Mouse (Mus musculus) spleen, postnatal 14 days (tissue): ENCODE measurements at regions not wholly inside any gene's neighbourhood (a gene's known extent, or its start where the extent isn't known, plus 50 kb on each side); places are given as distances from the start of the nearest gene placed in this dataset.

Experiments used
- DNase-seq, 2 experiments: peaks; one replicate each; pipeline ENCODE4 v3.0.0; 2021 to 2022; ENCODE audit warnings: low spot score in 2 of 2

DNA sequence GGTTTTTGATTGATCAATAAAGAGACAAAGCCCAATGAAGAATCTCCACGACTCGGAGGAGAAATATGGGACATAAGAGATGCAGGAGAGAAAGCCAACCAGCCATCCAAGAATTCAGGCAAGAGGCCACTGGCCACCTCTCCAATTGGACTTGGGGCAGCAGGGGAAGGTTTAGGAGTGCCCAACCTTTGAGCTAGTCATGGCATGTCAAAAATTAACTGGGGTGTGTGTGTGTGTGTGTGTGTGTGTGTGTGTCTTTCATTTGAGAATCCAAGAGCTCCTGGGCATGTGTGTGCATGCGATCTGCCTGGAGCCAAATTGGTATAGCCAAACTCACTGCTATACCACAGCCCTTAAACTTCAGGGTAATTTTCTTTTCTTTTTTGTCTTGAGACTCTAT lies 51.6 kb upstream of the Cecr2 start:
- DNase-seq: no peak

DNA sequence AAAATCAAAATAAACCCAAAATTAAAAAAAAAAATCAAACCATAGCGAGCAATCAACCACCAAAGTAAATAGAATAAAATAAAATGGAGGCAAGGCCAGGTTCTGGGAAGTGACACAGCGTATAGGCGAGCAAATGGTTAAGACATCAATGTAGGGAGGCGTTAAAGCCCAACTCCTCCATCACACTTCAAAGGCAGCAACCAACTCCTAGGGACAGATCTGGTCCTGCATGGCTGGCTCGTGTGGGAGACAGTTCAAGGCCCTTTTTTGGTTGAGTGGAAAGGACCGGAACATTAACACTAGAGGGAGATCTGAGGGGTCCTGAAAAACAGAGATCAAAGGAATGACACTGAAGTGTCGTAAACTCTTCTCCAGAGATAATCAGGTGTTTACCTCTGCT lies 53.8 kb upstream of the Cecr2 start:
- DNase-seq: no peak

DNA sequence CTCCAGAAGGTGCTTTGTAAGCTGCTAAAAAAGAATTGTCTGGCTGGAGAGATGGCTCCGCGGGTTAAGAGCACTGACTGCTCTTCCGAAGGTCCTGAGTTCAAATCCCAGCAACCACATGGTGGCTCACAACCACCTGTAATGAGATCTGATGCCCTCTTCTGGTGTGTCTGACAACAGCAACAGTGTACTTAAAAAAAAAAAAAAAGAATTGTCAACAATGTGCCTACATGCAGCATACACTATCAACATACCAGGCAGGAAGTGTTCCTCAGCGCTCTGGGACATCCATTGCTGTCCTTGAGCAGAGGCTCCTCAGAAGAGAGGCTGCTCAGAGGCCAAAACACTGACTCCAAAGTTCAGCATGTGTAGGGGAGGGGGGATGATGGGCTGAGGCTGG lies 56.3 kb upstream of the Cecr2 start:
- no peak for DNase-seq

DNA sequence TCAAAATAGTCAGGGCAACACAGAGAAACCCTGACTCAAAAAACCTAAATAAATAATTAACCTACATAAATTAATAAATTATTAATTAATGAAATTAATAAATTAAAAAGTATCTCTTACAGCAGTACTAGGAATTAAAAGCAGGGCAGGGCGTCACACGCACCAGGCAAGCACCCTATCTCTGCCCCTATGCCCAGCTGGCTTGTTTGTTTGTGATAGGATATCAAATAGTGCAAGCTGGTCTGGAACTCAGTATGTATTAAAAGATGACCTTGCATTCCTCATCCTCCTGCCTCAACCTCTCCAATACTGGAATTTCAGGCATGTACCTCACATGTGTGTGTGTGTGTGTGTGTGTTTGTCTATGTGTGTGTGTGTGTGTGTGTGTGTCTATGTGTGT lies 60.7 kb upstream of the Cecr2 start:
- DNase-seq: no peak

DNA sequence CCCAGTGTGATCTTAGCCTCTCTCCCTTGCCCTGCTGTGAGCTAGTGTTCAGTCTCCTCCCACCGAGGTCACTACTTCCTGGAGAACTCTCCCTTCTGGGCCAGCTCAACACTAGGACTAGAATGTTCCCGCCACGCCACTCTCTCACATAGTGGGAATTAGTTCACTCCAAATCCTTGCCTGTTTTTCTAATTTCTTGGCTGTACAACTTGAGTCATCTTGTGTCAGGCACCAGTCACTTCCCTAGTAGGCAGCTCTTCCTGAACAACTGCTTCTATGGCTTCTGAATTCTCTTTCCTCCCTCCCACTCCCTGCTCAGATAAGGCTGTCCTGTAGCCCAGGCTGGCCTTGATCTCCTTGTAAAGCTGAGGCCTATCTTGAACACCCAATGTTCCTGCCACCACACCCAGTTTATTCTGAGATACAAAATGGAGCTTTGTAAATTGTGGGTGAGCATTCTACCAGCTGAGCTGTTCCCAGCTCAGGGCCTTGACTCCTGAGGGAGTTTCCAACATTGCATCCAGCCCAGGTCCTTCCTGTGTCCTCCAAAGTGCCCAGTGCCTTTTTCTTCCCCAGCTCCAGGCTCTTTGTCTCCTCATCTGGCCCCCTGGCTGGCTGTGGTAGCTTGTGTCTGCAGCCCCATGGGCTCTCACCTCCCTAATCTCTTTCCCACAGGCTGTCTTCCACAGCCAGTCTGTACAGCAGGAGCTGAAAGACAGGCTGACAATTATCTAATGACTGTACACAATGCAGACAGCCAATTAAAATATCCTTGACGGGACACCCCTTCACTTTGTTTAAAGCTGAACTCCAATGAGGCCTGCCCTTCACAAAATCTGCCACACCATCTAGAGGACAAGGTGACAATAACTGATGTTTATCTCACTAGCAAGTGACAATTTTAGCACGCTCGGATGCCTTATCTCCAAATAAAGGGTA lies 61.9 kb upstream of the Cecr2 start:
- DNase-seq: no peak

DNA sequence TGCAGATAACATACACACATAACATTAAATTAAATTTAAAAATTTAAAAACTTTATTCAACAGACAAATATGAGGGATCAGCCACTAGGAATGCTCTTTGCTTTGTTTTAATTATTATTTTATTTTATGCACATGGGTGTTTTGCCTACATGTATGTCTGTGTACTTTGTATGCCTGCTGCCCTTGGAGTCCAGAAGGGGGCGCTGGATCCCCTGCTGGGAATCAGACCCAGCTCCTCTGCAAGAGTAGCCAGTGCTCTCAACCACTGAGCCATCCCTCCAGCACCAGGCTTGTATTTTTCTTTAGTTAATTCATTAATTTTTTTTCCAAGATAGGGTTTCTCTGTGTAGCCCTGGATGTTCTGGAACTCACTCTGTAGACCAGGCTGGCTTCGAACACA lies 62.7 kb upstream of the Cecr2 start:
- DNase-seq: peak; percentile 52 to 68

DNA sequence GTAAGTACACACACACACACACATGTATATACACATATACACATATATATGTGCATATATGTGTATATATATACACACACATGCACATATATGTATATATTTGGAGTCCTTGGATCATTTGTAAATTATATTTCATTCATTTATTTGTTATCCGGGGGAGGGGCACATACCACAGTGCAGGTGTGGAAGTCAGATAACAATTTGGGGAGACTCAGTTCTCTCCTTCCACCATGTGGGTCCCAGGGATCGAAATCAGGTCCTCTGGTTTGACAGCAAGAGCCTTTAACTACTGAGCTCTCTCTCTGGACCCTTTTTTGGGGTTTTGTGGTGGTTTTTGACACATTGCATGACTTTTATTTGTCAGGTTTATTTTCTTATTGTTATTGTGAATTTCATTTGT lies 65.8 kb upstream of the Cecr2 start:
- DNase-seq: no peak

DNA sequence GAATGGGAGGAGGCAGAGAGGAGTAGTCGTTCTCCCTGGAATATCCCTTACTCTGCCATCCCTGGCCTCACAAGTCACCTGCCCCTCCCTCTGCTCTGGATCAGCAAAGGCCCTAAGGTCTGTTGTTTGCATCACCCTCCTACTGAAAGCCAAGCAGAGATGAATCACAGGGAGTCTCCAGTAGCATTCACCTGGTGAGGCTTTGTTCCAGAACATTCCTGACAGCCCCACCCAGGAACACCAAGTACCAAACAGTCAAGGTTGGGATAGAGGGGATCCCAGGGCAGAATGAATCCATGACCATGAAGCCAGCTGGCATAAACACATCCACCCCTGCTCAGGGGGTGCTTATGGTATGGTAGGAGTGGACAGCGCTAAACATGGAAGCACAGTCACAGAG lies 67.4 kb upstream of the Hdhd5 start:
- DNase-seq: no peak

DNA sequence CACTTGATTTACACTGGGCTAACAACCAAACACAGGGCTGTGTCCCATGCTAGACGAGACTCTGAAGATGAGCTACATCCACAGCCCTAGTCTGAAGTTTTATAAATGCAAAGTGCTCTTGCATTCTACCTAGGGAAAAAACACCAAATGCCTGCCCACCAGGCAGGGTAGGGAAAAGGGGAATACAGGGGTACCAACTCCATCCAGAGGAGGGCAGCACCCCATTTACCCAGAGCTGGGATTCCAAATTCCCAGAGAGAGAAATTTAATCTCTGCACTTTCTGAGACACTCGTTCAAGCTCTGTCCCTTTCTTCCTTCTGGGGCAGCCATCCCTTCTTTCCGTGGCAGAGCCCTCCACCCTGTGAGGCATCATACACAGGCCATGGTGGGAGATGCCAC lies 66.8 kb upstream of the Hdhd5 start:
- no peak for DNase-seq

DNA sequence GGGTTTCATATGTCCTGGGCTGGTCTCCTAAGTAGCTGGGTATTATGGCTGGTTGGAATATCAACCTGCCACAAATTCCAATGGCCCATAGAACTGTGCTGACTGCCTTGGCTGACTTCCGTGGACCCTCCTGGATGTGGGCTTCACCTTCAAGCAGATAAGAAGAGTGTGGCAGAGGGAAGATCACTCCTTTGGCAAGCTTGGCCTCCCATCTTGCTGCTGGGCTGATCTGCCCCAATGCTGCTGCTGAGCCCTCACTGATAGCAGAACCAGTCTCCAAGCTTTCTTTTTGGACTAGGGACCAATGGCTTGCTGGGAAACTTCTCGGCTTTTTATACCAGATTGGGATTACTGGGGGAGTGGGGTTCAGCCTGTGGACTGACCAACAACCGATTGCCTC lies 65.6 kb upstream of the Hdhd5 start:
- no peak for DNase-seq

DNA sequence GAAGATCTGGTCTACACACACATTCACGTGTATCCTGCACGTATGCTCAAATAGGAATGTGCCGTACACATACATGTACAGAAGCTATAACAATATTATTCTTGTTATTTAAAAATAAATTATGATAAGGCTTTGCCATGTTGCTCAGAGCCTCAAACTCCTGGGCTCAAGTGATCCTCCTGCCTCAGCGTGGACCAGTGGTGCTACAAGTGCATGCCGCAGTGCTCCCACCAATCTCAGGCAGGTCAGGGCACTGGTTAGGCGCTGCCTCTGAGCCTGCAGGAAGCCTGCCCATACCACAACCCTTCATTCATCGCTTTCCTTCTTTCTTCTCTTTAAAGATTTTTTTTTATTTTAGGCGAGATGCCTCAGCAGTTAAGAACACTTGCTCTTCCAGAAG lies 63.3 kb upstream of the Hdhd5 start:
- no peak for DNase-seq

DNA sequence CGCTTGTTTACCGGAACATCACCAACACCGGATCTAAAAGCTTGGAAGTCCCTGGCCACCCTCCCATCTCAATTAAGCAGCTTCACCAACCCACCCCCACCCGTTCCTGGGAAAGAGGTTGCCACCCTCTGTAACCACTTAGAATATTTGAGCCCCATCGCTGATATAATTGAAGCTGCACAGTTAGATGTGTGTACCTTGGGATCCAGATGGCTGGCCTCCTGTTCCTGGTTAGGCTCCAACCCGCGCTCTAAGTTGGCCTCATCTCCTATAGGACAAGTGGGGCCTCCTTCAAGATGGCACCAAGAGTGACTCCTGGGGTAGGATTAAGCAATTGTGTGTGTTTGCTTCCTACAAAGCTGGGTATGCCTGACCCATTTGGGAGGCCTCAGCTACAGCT lies 61.6 kb upstream of the Hdhd5 start:
- DNase-seq: no peak

DNA sequence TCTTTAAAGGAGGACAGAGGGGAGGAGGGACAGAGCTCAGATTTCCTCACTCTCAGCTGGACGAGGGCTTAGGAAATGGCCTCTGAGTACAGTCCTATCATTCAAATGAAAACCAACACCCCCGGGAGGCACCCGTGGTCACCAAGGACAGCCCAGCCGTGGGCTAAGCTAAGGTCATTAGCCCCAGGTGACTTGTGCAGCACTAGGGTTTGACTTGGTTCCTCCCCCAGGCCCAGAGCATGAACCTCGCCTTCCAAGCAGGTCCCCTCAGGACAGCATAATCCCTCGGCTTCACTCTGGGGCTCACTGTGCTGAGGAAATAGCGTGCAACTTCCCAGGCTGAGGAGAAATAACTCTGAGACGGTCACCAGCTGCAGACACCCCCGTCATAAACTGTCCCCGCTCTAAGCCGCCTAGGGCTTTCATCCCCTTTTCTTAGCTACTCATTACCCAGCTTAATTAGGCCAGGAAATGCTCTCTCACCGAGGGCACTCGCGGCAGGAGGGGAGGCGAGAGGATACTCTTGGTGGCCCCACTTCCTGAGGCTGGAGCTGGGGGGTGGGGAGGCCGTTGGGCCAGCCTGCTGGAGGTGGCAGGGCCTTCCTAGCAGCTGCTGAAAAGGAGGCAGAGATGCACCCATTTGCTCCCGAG lies 61.0 kb upstream of the Hdhd5 start:
- DNase-seq: no peak

DNA sequence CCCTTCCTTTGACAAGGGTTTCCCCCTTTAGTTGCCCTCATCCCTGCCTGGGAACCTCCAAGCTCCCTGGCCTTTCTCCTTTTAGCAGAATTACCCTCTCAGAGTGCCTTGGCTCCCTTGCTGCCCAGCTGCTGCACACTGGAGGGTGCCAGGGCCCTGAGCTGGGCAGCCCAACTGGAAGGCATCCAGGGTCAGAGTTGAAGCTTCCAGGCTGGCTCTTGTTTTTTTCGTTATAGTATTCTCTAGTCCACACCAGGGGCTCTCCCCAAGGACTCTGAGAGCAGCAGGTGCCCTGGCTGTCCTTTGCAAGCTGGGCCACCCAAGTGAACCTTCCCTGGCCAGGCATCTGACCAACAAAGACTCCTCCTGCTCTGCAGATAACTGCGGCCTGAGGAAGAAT lies 59.1 kb upstream of the Hdhd5 start:
- no peak for DNase-seq

DNA sequence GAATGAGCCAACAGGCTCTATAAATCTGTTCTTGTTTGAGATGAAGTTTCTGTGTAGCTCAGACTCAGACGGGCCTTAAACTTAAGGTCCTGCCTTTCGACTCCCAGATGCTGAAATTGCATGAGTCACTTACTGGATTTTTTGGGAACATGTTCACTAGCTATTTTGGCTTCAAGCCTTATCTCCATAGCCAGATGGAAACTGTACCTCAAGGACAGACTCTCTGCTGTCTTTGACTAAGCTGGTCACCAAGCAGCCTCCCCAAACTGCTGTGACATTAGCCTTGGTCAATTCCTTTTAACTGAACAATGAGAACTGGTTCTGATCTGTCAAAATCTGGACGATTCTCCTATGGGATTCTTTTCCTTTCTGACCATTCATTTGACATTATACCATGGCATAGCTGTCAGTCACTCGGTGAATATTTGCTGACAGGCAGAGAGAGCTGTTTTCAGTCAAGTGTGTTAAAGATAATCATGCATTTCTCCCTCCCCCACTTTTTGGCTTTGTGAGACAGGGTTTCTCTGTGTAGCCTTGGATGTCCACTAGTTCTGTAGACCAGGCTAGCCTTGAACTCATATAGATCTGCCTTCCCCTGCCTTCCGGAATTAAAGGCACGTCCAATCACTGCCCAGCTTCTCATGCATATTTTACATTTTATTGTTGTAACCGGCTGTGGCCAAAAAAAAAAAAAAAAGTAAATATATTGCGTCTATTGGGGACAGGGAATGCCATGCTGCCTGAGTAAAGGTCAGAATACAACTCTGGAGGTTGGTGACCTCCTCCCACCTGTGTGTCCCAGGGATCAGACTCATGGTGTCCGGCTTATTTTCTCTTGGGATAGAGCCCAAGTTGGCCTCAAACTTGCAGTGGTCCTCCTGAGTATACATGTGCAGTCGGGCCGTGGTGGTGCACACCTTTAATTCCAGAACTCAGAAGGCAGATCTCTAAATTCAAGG lies 57.9 kb upstream of the Hdhd5 start:
- no peak for DNase-seq

DNA sequence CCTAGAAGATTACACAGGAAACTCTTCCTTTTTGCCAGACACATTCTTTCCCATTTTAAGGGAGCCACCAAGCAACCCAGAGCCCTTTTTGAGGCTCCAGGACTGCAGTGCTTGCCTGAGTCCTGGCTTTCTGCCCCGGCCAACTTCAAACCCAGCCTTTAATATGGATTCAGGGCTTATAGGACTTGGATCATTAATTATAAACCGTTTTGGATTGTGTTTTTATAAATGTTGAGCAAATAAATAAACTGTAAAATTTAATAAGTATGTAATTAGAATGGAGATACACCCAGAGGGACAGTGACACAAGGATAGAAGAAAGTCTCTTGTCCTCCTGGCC lies 54.8 kb upstream of the Hdhd5 start:
- DNase-seq: no peak

DNA sequence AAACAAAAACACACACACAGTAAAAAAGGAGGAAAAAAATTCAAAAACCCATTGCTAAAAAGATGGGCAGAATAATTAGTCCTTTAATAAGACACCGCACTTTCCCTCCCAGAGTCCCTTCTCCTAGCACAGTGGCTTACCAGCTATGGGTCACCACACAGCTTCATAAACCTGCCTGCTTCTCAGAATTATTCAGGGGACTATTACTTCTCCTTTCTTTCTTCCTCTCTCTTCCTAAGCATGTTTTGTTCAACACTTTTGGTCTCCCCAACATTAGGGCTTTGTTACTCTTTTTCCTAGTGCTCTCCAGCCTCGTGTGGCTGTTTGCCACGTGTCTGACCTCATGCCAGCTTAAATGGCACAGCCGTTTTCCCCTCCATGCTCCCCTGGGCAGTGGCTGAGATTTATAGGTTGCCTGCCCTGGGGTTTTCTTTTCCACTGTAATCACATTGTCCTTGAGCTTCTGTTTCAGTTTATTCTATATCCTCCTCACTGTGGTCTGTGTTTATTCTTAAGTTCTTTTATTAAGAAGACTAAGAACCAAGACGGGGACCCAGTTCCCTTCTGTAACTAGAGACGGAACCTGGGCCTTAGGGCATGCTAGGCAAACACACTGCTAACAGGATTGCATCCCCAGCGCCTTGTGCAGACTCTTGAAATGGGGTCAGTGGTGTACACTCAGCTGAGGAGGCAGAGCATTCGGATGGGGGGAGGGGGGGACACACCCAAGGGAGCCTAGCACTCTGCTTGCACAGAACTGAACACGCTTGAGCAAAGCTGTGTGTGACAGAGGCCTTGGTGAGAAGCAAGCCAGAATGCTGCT lies 54.2 kb upstream of the Hdhd5 start:
- no peak for DNase-seq

DNA sequence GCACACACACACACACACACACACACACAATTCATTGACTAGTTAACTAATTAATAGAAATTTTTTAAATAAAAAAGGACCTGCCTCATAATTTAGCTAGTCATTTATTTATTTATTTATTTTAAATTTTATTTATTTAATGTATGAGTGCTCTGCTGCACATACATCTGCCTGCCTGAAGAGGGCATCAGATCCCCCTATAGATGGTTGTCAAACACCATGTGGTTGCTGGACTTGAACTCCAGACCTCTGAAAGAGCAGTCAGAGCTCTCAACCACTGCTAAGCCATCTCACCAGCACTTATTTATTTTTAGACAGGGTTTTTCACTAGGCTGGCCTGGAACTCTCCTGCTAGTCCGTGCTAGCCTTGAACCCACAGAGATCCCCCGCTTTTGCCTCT lies 50.6 kb upstream of the Hdhd5 start:
- no peak for DNase-seq
